Mouse (Mus musculus) embryonic facial prominence, embryonic 13.5 days (tissue): ENCODE results near the gene Gm27029. TPM values are rescaled to one million over a fixed set of nuclear protein-coding genes. Genes with fewer than 3 reads are reported as not detected.
A peak's percentile ranks its signal among the peaks of the same experiment; 100 is the strongest.

Experiments
- ATAC-seq: fragments of 200-750 bp; cut with Nextera tagmentation; 2 replicates; pipeline ENCODE4 v1.8.0; 2017; ENCODE audit warnings: low read depth; ENCODE audit not compliant: insufficient number of reproducible peaks, insufficient read depth, low FRiP score, low TSS enrichment
- H3K27ac ChIP-seq: fragments of 300-500 bp; sonication (generic); 2 replicates; pipeline ENCODE4 v1.5.1; 2015; ENCODE audit warnings: moderate library complexity, mild to moderate bottlenecking, inconsistent platforms
- H3K27me3 ChIP-seq: fragments of 300-500 bp; sonication (generic); 2 replicates; pipeline ENCODE4 v1.6.1; 2015; ENCODE audit warnings: mild to moderate bottlenecking, inconsistent platforms
- H3K36me3 ChIP-seq: fragments of 300-500 bp; sonication (generic); 2 replicates; pipeline ENCODE4 v1.6.1; 2015; ENCODE audit warnings: mild to moderate bottlenecking, inconsistent platforms
- H3K4me1 ChIP-seq: fragments of 300-500 bp; sonication (generic); 2 replicates; pipeline ENCODE4 v1.6.1; 2015; ENCODE audit warnings: inconsistent platforms
- H3K4me2 ChIP-seq: fragments of 300-500 bp; sonication (generic); 2 replicates; pipeline ENCODE4 v1.6.1; 2015; ENCODE audit warnings: moderate library complexity, mild to moderate bottlenecking, inconsistent platforms
- H3K4me3 ChIP-seq: fragments of 300-500 bp; sonication (generic); 2 replicates; pipeline ENCODE4 v1.5.1; 2015; ENCODE audit warnings: mild to moderate bottlenecking, inconsistent platforms
- H3K9ac ChIP-seq: fragments of 300-500 bp; sonication (generic); 2 replicates; pipeline ENCODE4 v1.6.1; 2015; ENCODE audit warnings: mild to moderate bottlenecking, inconsistent platforms
- H3K9me3 ChIP-seq: fragments of 300-500 bp; sonication (generic); 2 replicates; pipeline ENCODE4 v1.6.1; 2016; ENCODE audit warnings: inconsistent platforms
- WGBS: fragments of 180-500 bp; shearing (Covaris S2); methylation state at CpG from one replicate; pipeline ENCODE4 v1.1.7; 2015; ENCODE audit warnings: mixed read lengths; 5-methylcytosine and 5-hydroxymethylcytosine counted together
- polyA plus RNA-seq: library from polyadenylated mRNA; unstranded; fragments of >200 nt; fragmentation: Nextera tagmentation; extraction: Ambion mirVana; gene quantifications from 2 replicates; pipeline ENCODE4 v1.2.1, GENCODE M21; 2015

The Gm27029 gene
- polyA plus RNA-seq, 1 experiment from 2014 or later: 10.4 TPM

- peak within 1 kb of the TSS; percentile 66 for H3K4me3 ChIP-seq
- peak within 1 kb of the TSS; percentile 76 for H3K9ac ChIP-seq
- peak within 1 kb of the TSS; percentile 77 for H3K4me2 ChIP-seq
- WGBS: 2% methylated on average over 60 of the region's 60 CpGs
- ATAC-seq: peak; percentile 44; the same call in 1 of the 2 replicates
- H3K4me1 ChIP-seq: peaks cover 44% of the 10 kb centered on the region
- peaks cover 2% of the 10 kb centered on the region; the same call in 1 of the 2 replicates for H3K27me3 ChIP-seq
- H3K9me3 ChIP-seq: no peaks in the 10 kb centered on the region
- H3K36me3 ChIP-seq: peaks cover 16% of the 10 kb centered on the region
- peak within 1 kb of the TSS; percentile 75 for H3K27ac ChIP-seq
Measured at GRCm38 (mm10) chr11:101465869-101466551, 41.4 kb upstream of the Gm27029 start, which contains the start of gene Vat1. Gene Vat1 (minus strand): TSS chr11:101466230.

GRCm38 (mm10) chr11:101465101-101465868 is 40.7 kb upstream of the Gm27029 start:
- WGBS: under 1% methylated on average over 51 of the region's 51 CpGs
- ATAC-seq: peak; percentile 41; the same call in 1 of the 2 replicates

GRCm38 (mm10) chr11:101464211-101465100 is 39.9 kb upstream of the Gm27029 start, which contains the start of gene Rnd2:
Gene Rnd2 (plus strand): TSS chr11:101464999.
- Histone ChIP-seq H3K4me1 (peaks cover 44% of the 10 kb centered on the region), H3K27me3 (peaks cover 2% of the 10 kb centered on the region; the same call in 1 of the 2 replicates), H3K36me3 (peaks cover 30% of the 10 kb centered on the region), H3K4me2 (peak within 1 kb of the TSS; percentile 77), H3K4me3 (peak within 1 kb of the TSS; percentile 66), H3K9ac (peak within 1 kb of the TSS; percentile 76), H3K9me3 (no peaks in the 10 kb centered on the region), H3K27ac (peak within 1 kb of the TSS; percentile 75)
- ATAC-seq: peak; percentile 10; the same call in 1 of the 2 replicates
- 6% methylated on average over 12 of the region's 12 CpGs for WGBS

More at GRCm38 (mm10) chr11:101465101-101465868, 40.7 kb upstream of the Gm27029 start:
- peaks cover 44% of the 10 kb centered on the region for H3K4me1 ChIP-seq
- peak overlapping the region; percentile 66 for H3K4me3 ChIP-seq
- peaks cover 21% of the 10 kb centered on the region for H3K36me3 ChIP-seq
- peaks cover 2% of the 10 kb centered on the region; the same call in 1 of the 2 replicates for H3K27me3 ChIP-seq
- H3K9me3 ChIP-seq: no peaks in the 10 kb centered on the region
- peak overlapping the region; percentile 77 for H3K4me2 ChIP-seq
- H3K27ac ChIP-seq: peak overlapping the region; percentile 75
- H3K9ac ChIP-seq: peak overlapping the region; percentile 76

GRCm38 (mm10) chr11:101462583-101463440 is 38.2 kb upstream of the Gm27029 start:
- Histone ChIP-seq H3K27ac (no peak overlapping the region), H3K36me3 (peaks cover 46% of the 10 kb centered on the region), H3K4me1 (peaks cover 37% of the 10 kb centered on the region), H3K9ac (no peak overlapping the region), H3K9me3 (no peaks in the 10 kb centered on the region), H3K4me2 (no peak overlapping the region; the same call in 1 of the 2 replicates), H3K4me3 (no peak overlapping the region), H3K27me3 (peaks cover 2% of the 10 kb centered on the region; the same call in 1 of the 2 replicates)
- WGBS: 31% methylated on average over 13 of the region's 13 CpGs
- no peak for ATAC-seq

GRCm38 (mm10) chr11:101462141-101462540 is 37.5 kb upstream of the Gm27029 start:
- no peak for ATAC-seq
- Histone ChIP-seq H3K4me2 (no peak overlapping the region), H3K36me3 (peaks cover 53% of the 10 kb centered on the region), H3K4me3 (no peak overlapping the region), H3K27ac (no peak overlapping the region), H3K9me3 (no peaks in the 10 kb centered on the region), H3K4me1 (peaks cover 30% of the 10 kb centered on the region), H3K9ac (0 out of 2 replicates have a peak overlapping the region, but pooled peaks have one; percentile 2), H3K27me3 (peaks cover 2% of the 10 kb centered on the region; the same call in 1 of the 2 replicates)
- 84% methylated on average over 14 of the region's 14 CpGs for WGBS

GRCm38 (mm10) chr11:101460321-101460720 is 35.7 kb upstream of the Gm27029 start:
- H3K27me3 ChIP-seq: no peaks in the 10 kb centered on the region
- H3K9ac ChIP-seq: no peak overlapping the region
- H3K27ac ChIP-seq: no peak overlapping the region
- H3K36me3 ChIP-seq: peaks cover 59% of the 10 kb centered on the region
- H3K4me2 ChIP-seq: no peak overlapping the region
- H3K4me1 ChIP-seq: peaks cover 28% of the 10 kb centered on the region
- 86% methylated on average over 15 of the region's 15 CpGs for WGBS
- ATAC-seq: no peak
- H3K9me3 ChIP-seq: no peaks in the 10 kb centered on the region
- H3K4me3 ChIP-seq: no peak overlapping the region

- no peak for ATAC-seq
- WGBS: 27% methylated on average over 6 of the region's 6 CpGs
- Histone ChIP-seq H3K36me3 (peaks cover 59% of the 10 kb centered on the region), H3K4me2 (no peak overlapping the region), H3K4me1 (peaks cover 27% of the 10 kb centered on the region), H3K9ac (no peak overlapping the region), H3K27ac (no peak overlapping the region), H3K9me3 (no peaks in the 10 kb centered on the region), H3K4me3 (no peak overlapping the region), H3K27me3 (no peaks in the 10 kb centered on the region)
Measured at GRCm38 (mm10) chr11:101459716-101460115, 35.1 kb upstream of the Gm27029 start.

- peaks cover 59% of the 10 kb centered on the region for H3K36me3 ChIP-seq
- H3K4me1 ChIP-seq: peaks cover 20% of the 10 kb centered on the region
- H3K27ac ChIP-seq: no peak overlapping the region
- H3K4me2 ChIP-seq: no peak overlapping the region
- no peak overlapping the region for H3K9ac ChIP-seq
- no peak for ATAC-seq
- 84% methylated on average over 12 of the region's 12 CpGs for WGBS
- no peaks in the 10 kb centered on the region for H3K9me3 ChIP-seq
- H3K4me3 ChIP-seq: no peak overlapping the region
- H3K27me3 ChIP-seq: no peaks in the 10 kb centered on the region
Measured at GRCm38 (mm10) chr11:101458217-101458616, 33.6 kb upstream of the Gm27029 start.

GRCm38 (mm10) chr11:101457631-101458030 is 33.0 kb upstream of the Gm27029 start:
- no peak overlapping the region for H3K27ac ChIP-seq
- 88% methylated on average over 9 of the region's 9 CpGs for WGBS
- no peak overlapping the region for H3K9ac ChIP-seq
- ATAC-seq: no peak
- no peaks in the 10 kb centered on the region for H3K9me3 ChIP-seq
- H3K4me3 ChIP-seq: no peak overlapping the region
- H3K4me1 ChIP-seq: peaks cover 14% of the 10 kb centered on the region
- no peak overlapping the region for H3K4me2 ChIP-seq
- H3K27me3 ChIP-seq: no peaks in the 10 kb centered on the region
- H3K36me3 ChIP-seq: peaks cover 59% of the 10 kb centered on the region

- Histone ChIP-seq H3K27me3 (no peaks in the 10 kb centered on the region), H3K27ac (no peak overlapping the region), H3K9me3 (no peaks in the 10 kb centered on the region), H3K36me3 (peaks cover 41% of the 10 kb centered on the region), H3K9ac (no peak overlapping the region), H3K4me2 (no peak overlapping the region), H3K4me1 (peaks cover 9% of the 10 kb centered on the region), H3K4me3 (no peak overlapping the region)
- WGBS: 89% methylated on average over 7 of the region's 7 CpGs
- ATAC-seq: no peak
Measured at GRCm38 (mm10) chr11:101455627-101456026, 31.0 kb upstream of the Gm27029 start.
